Mouse (Mus musculus) adrenal gland, postnatal 14 days (tissue): Measurements from ENCODE around the gene Hist1h3i. TPM values are rescaled to one million over a fixed set of nuclear protein-coding genes. Genes with fewer than 3 reads are reported as not detected.
A peak's percentile ranks its signal among the peaks of the same experiment; 100 is the strongest.

ENCODE experiments used
- DNase-seq: peaks from one replicate; pipeline ENCODE4 v3.0.0; 2021; ENCODE audit warnings: mixed read lengths
- microRNA-seq, 2 experiments: library from miRNA; unstranded; fragments of <30 nt; microRNA quantifications; one replicate each; pipeline ENCODE4 v1.2.0; 2021
- total RNA-seq: library from RNA; stranded (reverse); gene quantifications from 2 replicates; pipeline ENCODE4 v1.2.3, GENCODE M21; 2021

The Hist1h3i gene
- total RNA-seq, 1 experiment from 2014 or later, result 253 TPM

GRCm38 (mm10) chr13:21734010-21734905 is 48.9 kb downstream of the Hist1h3i start:
- DNase-seq, result peak; percentile 88

GRCm38 (mm10) chr13:21733466-21733865 is 49.7 kb downstream of the Hist1h3i start:
- no peak for DNase-seq

Small RNA genes within 50 kb of the gene (microRNA-seq; reads per million reads assigned to microRNA genes)
- 0 reads per million in 2 experiments for gene Gm19658
- gene Gm44346, result 0 reads per million in 2 experiments
- 0 reads per million in 2 experiments for gene Gm44454
- gene Gm44466, result 0 reads per million in 2 experiments

Other genes with a start within 250 kb of the Hist1h3i start
- gene Olfr1366, start 240.6 kb downstream of the Hist1h3i start, total RNA-seq, result not detected in 2 replicates
- not detected in 2 replicates for gene Olfr1535, start 223.5 kb downstream of the Hist1h3i start, total RNA-seq
- not detected in 2 replicates for gene Olfr1364, start 201.6 kb downstream of the Hist1h3i start, total RNA-seq
- not detected in 2 replicates for gene Olfr1362, start 169.3 kb downstream of the Hist1h3i start, total RNA-seq
- gene Olfr11, start 140.9 kb downstream of the Hist1h3i start, total RNA-seq, result not detected in 2 replicates
- not detected in 2 replicates for gene Olfr1361, start 120.0 kb downstream of the Hist1h3i start, total RNA-seq
- not detected in 2 replicates for gene Olfr1360, start 106.0 kb downstream of the Hist1h3i start, total RNA-seq
- gene Olfr1359, start 85.3 kb downstream of the Hist1h3i start, total RNA-seq, result not detected in 2 replicates
- 191 and 254 TPM in 2 replicates for gene Hist1h2bl, start 67.2 kb downstream of the Hist1h3i start, total RNA-seq
- 129 and 184 TPM in 2 replicates for gene Hist1h2ai, start 66.9 kb downstream of the Hist1h3i start, total RNA-seq
- 287 and 324 TPM in 2 replicates for gene Hist1h3h, start 65.7 kb downstream of the Hist1h3i start, total RNA-seq
- gene Hist1h2bm, start 61.3 kb downstream of the Hist1h3i start, total RNA-seq, result 57.9 and 74.0 TPM in 2 replicates
- gene Hist1h4j, start 48.3 kb downstream of the Hist1h3i start, total RNA-seq, result 35.2 and 49.4 TPM in 2 replicates
- gene Hist1h4k, start 32.9 kb downstream of the Hist1h3i start, total RNA-seq, result 468 and 533 TPM in 2 replicates
- 72.0 and 91.7 TPM in 2 replicates for gene Hist1h2ak, start 29.5 kb downstream of the Hist1h3i start, total RNA-seq
- gene Hist1h2bn, start 29.2 kb downstream of the Hist1h3i start, total RNA-seq, result 127 and 142 TPM in 2 replicates
- 129 and 152 TPM in 2 replicates for gene Hist1h1b, start 2.7 kb downstream of the Hist1h3i start, total RNA-seq
- 38.5 and 43.6 TPM in 2 replicates for gene Hist1h2an, start 3.8 kb upstream of the Hist1h3i start, total RNA-seq
- gene Hist1h2bp, start 4.1 kb upstream of the Hist1h3i start, total RNA-seq, result 68.9 and 94.7 TPM in 2 replicates
- 128 and 131 TPM in 2 replicates for gene Hist1h2bq, start 26.8 kb upstream of the Hist1h3i start, total RNA-seq
- gene Hist1h2ao, start 27.1 kb upstream of the Hist1h3i start, total RNA-seq, result not detected in 2 replicates
- 417 and 512 TPM in 2 replicates for gene Hist1h4m, start 28.4 kb upstream of the Hist1h3i start, total RNA-seq
- gene Hist1h4n, start 48.8 kb upstream of the Hist1h3i start, total RNA-seq, result 37.8 and 56.1 TPM in 2 replicates
- gene Hist1h2ap, start 50.1 kb upstream of the Hist1h3i start, total RNA-seq, result 319 and 352 TPM in 2 replicates
- gene Hist1h2br, start 50.4 kb upstream of the Hist1h3i start, total RNA-seq, result 132 and 133 TPM in 2 replicates
- gene Zfp184, start 161.7 kb upstream of the Hist1h3i start, total RNA-seq, result 1.3 and 1.7 TPM in 2 replicates
- not detected in 2 replicates for gene Pom121l2, start 197.8 kb upstream of the Hist1h3i start, total RNA-seq
- gene Prss16, start 226.4 kb upstream of the Hist1h3i start, total RNA-seq, result 0.74 TPM in 1 of 2 replicates, not detected in the other